Mouse (Mus musculus): ENCODE results near the gene Tsen34.

- TF ChIP-seq ZNF384 (IDR thresholded peaks at IDR 0.05; ENCODE audit: low read depth, low read length): no peak
- TF ChIP-seq HCFC1 (IDR thresholded peaks at IDR 0.05; ENCODE audit: borderline replicate concordance, insufficient read depth, low read length): no peak
- no peak for TF ChIP-seq ZC3H11A (IDR thresholded peaks at IDR 0.05; ENCODE audit: borderline replicate concordance, low read depth, low read length)
Observed at GRCm38 (mm10) chr7:3692382-3692986, at the start of gene Tsen34.

Measured in ES-E14 (cell line).